Mouse (Mus musculus): ENCODE measurements around the gene Anks1b.

Anks1b gene

DNA sequence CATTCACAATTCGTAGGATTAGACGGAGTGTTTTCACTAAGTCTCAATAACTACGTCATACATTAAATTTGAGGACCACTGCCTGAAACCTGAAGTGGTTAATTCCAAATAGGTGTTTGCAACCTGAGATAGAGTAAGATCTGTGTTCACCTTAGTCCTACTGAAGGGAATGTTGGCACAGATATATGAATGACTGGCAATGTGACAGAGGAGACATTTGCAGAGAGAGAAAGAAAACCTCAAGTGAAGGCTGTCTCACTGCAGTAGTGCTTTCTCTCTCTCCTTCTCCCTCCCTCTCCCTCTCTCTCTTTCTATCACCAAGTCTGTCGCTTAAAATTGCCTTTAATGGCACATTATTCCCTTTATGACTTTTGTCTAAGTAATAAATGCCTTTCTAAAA lies 101.1 kb downstream of the Anks1b start:
- DNase-seq (ENCODE audit: low spot score in 2 of 2) = no peak

DNA sequence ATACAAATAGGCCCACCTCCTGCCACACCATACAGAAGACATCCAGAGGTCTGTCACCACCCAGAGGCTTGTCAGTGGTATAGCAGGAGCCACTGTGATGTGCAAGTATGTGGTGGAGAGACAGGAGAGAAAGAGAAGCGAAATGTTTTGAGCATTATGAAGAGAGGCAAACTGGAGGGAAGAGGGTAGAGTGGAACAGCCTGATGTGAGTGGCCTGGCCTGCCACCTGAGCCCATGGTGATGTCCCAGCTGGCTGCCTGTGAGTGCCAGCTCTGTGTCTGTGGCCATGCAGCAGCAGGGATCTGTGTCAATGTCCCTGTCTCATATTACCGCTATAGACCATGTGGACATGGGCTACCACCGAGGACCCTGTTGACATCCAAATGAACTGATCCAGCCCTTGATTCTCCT lies 102.1 kb downstream of the Anks1b start:
- no peak for DNase-seq (ENCODE audit: low spot score in 2 of 2)

DNA sequence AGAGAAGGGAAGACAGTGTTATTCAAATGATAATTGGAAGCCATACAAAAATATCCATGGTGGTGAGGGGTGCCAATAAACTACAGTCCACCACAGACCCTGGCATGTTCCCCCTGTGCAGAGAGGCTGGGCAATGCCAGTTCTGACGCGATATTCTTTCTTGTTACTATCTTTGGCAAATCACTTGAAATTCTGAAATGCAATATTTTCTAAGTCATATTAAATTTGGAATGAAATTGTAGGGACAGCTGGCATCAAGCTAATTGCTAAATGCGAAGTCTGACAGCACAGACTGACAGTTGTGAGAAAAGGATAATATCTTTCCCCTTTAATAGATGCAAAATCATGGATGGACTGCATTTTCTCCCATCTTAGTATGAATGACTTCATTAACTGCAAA lies 103.3 kb downstream of the Anks1b start:
- no peak for DNase-seq (ENCODE audit: low spot score in 2 of 2)

DNA sequence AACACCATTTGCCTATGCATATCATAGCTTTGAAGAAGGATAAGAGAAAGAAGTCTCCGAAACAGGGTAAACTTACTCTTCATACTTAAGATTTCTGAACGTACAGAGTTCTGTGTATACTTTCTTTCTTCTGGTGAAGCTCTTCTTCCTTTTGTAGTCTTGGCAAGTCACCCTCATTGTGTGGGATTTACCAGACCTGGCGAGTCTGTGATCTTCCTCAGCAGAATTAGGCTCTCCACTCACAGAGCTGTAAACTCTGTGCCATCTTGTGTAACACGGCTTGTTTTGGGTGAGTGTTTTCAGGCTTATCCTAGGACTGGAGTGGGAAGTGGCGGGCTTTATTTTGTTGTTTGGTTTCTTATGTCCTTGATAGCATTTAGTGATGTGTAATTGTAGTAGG lies 120.9 kb downstream of the Anks1b start:
- DNase-seq (ENCODE audit: low spot score in 2 of 2) = no peak

DNA sequence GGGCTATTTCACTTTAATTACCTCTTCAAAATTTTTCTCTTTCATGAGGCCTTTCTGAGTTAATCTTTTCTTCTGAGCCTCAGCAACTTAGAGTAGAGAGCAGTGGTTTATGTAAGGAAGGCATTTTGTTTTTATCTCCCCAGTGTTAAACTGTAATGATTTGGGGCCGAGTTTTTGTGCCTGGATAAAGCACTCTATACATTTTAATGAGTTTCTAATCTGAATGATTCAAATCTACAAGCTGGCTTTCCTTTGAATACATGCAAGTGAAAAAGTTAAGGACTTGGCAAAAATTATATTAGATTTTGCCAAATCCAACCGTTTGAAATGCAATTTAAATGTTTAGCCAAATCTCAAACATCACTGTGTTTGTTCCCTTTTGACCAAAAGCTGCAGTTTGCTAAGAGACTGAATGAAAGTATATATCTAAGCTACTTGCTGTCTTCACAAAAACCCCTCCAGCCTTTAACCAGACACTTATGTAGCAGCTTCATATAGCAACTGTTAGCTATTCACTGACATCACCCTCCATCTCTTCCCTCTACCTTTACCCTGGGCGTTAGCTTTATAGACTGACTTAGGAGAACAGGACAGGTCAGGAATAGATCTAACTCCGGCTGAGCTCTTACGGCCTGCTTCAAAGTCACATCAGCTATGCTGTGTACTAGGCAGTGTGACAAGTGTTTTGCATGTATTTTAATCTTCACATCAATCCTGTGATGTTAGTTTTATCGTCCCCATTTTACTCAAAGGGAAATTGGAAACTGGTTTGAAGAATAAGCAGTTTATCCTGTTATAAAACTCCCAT lies 122.5 kb downstream of the Anks1b start:
- DNase-seq (ENCODE audit: low spot score in 2 of 2) = no peak

DNA sequence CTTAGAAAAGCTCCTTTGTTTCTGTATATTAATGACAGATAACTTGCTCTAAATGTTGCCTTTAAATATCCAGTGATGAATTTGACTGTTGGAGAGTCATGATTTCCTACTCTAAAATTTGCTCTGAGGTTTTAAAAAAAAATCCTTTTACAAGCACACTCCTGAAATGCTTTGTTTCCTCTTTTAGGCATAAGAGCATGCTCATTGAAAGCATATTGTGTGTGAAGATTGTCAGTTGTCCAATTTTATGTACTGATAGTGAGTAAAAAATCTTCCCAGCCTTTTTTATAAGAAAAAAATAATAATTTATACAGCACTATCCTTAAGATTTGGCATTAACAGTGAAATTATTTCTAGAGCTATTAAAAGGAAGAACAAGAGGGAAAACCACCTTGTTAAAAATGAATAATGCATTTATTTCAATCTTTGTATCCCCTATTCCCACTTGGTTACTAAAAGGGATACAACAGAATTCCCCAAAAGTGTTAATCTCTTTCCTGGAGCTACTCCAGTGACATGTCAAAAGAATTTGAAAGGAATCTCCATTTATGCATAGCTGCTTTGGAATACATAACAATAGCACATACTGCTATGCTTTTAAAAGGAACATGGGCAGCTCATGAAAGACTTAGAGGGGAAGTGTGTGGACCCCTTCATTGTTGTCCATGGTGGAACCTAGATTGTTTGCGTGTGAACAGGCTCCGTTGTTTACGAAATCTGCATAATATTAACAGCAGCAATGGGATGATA lies 130.8 kb downstream of the Anks1b start:
- no peak for DNase-seq (ENCODE audit: low spot score in 2 of 2)

DNA sequence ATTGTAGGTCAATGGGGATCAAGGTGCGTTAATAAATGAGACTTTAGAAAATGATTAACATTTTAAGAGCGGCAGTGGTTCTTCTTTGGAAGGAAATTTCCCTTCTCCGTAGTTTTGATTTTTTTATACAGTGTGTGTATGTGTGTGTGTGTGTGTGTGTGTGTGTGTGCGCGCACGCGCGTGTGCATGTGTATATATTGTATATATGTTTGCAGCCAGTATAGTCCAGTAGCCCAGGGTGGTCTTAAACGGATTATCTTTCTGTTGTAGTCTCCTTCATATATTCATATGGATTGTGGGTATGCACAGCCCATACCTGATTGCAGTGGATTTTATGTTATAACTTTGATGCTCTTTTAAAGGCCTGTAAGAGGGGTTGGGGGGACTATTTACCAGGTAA lies 131.6 kb downstream of the Anks1b start:
- no peak for DNase-seq (ENCODE audit: low spot score in 2 of 2)

DNA sequence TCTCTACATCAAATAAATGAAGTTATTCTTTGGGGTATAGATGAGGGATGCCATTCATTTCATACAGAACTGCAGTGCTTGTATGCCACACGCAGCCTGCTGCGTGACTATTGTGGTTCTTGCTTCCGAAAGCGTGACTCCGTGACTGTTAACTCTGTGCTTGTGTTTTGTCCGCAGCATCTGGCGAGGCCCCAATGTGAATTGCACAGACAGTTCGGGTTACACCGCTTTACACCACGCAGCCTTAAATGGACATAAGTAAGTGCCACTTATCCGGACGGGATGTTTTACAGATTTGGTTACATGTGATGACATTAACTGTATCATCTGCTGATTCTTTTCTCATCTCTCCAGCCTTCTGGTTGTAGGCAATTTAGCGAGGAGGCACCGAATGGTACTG lies 159.7 kb downstream of the Anks1b start:
- no peak for DNase-seq (ENCODE audit: low spot score in 2 of 2)

DNA sequence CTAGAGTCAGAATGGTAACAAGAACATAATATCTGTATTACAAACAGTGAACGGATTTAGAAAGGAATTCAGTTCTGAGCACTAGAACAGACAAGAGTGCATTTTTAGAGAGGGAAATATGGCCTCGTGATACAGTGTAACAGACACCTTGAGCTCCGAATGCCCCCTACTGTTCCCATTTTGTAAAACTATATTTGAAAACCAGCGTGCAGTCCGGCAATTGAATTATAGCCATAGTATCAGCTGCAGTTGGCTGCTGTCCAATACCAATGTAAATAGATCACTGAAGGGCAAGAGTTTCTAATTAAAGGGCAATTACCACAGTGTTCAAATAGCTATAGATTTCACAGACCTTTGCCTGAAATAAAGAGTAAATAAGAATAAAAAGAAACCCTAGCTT lies 170.0 kb downstream of the Anks1b start:
- DNase-seq (ENCODE audit: low spot score in 2 of 2) = no peak

DNA sequence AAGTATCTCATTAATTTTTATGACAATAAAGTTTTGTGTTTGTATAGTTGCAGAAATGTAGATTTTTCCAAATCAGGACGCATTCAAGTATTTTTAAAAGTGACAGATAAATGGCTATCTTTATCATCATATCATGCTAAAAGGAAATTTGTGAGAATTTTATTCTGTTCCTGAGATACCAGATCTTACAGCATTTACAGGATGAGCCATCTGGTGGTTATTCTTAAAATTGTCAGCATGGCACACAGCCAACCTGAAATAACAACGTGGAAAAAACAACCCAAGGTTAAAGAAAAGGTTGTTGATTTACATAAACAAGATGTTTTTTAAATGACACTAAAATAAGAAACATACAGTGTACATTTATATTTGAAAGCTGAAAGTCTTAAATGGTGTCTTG lies 170.5 kb downstream of the Anks1b start:
- no peak for DNase-seq (ENCODE audit: low spot score in 2 of 2)

DNA sequence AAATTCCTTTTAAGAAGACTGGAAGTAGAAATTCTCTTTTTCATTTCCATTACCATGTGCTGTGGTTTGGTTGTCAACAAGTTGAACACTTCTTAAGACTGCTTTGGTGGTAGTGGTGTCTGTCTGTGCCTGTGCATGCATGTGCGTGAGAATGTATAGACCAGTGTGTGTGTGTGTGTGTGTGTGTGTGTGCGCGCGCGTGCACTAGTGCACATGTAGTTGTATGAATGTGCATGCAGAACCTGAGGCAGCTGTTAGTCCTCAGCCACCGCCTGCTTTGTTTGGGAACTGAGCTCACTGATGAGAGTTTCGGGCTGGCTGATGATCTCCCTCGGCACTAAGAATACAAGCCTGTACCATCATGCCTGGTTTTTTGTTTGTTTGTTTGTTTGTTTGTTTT lies 170.9 kb downstream of the Anks1b start:
- no peak for DNase-seq (ENCODE audit: low spot score in 2 of 2)

DNA sequence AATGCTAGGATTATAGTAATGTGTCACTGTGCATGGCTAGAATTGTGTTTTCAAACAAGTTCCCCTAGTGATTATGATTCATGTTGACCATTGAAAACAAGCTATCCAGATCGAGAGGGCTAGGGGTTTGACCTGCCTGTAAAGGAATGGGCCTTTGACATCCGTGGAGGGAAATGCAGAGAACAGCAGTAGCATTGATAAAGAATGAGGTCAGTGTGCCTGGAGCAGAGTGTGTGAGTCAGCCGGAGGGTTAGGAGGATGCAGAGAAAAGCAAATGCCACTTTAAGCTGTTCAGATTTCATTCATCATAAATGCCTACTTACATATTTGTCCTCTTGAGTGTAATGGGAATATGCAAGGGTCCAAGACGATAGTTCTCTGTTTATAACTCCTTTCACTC lies 195.3 kb downstream of the Anks1b start:
- DNase-seq (ENCODE audit: low spot score in 2 of 2) = no peak

DNA sequence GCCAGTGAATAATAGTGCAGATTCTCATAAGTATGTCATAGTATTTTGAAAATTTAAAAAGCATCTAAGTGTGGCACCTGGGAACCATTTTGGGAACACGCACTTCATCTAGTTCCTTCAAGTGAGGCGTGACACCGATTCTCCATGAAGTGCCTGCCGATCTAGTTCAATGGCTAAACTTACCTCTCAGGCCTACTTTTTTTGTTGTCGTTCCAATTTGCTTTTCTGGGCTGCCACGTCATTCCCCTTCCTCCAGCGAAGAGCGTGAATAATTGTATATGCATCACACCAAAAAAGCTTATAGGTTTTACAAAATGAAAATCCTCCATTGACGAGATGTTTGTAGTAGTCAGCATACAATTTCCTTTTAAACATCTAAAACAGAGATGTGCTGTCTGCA lies 204.6 kb downstream of the Anks1b start:
- DNase-seq (ENCODE audit: low spot score in 2 of 2) = peak in 1 of 2 experiments; percentile 24

DNA sequence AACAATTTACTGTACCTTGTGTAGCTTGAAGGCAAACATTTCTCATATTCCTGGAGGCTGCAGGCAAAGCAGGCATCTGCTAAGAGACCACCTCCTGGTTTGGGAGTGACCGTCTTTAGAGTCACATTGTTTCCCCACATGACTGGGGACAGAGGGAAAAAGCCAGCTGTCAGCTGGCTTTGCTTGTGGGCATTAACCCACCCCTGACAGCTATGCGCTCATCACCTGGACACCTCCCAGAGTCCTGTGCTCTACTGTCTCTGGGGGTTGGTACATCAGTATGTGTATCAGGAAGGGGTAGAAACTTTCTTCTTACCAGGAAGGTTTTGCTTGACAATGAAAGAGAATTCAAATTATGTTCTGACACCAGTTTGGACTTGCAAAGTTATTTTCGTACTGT lies 207.8 kb downstream of the Anks1b start:
- no peak for DNase-seq (ENCODE audit: low spot score in 2 of 2)

DNA sequence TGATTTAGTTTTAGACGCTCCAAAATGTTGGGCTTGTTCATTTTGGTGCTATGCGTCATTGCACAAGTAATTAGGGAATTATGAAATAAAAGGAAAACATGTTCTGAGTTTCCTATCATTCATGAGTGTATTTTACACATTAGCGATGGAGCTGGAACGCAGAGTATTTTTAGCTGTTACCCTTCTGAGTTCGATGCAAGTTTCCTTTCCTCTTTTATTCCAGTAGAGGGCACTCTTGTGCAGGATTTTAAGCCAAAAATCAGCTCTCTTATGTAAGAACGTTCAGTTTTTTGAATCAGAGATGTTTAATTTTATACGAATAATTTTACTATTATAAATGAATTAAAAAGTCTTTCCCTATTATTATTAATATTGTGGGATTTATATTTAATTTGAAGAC lies 208.3 kb downstream of the Anks1b start:
- DNase-seq (ENCODE audit: low spot score in 2 of 2) = no peak

DNA sequence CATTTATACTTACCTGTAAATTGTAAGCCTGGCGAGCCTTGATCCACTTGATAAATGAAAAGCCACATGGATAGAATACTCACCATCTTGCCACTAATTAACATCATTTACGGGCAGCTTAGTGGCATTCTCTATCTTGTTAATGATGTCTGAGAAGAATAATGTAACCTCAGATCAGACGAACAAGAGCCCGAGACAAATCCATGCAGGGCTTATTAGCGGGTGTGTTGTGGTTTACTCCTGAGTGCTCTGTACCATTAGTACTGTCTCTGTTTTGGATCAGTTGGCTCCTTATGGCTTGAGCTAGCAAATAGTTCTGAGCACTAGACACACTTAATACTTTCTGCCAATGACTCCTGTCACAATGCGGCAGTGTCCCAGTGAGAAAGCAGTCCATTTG lies 220.6 kb downstream of the Anks1b start:
- DNase-seq (ENCODE audit: low spot score in 2 of 2) = no peak

DNA sequence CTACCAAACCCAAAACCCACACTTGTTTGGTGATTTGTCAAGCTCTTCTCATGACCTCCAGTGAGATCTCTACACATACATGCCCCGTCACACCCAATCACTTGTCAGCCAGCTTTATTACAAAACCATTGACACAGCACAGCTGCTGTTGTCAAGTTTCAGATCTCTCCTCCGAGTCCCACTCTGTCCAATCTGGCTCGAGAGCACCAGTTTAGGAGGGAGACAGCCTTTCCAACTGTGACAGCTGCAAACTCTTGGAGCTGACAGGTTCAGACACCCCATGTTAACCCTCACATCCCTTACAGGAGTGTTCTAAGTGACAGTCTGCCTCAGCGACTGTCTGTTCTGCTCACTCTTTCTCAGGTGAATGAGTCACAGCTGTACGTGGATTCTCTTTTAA lies 239.4 kb downstream of the Anks1b start:
- DNase-seq (ENCODE audit: low spot score in 2 of 2) = no peak

DNA sequence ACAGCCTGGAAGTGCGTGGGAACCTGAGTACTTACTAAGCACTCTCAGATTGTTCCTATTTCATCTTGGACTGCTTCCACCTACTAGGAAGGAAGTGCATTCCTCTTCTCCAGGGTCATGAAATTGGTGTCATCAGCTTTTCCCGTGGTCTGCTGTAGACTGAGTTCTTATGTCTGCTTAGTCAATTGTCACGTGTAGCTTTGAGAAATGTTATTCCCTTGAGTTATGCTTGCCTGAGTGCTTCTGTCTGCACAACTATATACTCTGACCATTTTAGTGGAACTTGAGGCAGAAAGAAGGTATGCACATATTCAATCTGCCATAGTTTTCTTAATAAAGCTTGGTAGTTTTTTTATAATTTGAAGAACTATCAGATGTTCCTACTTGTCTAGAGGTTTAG lies 243.6 kb downstream of the Anks1b start:
- DNase-seq (ENCODE audit: low spot score in 2 of 2) = no peak

DNA sequence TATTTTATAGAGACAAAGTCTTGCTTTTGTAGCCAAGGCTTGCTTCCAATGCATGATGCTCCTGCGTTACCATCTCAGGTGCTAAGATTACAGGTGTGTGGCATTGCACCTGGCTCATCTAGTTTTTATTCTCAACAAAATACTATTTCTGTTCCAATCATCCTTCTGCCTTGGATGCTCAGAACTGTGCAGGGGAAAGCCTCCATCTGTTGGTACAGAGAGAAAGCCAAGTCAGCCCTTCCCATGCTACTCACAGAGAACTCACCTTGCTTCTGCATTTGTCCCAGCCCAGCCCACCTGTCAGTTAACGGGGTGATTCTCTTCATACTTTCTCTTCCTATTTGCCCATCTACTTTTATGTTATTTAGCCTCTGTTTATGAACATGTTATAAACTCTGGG lies 244.5 kb downstream of the Anks1b start:
- no peak for DNase-seq (ENCODE audit: low spot score in 2 of 2)

DNA sequence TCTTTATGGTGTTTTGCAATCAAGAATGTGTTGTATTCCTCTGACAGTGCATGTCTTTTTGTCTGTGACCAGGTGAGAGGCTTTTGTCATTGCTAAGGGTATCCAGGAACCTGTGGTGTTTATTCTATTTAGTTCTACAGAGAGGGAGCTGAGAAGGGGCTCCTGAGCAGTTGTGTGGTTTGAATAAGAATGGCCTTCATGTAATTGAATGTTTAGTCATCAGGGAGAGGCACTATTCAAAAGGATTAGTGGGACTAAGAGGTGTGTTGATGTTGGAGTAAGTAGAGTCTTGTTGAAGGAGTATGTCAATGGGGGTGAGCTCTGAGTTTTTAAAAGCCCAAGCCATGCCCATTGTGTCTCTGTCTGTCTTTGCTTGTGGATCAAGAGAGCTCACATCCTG lies 264.2 kb downstream of the Anks1b start:
- DNase-seq (ENCODE audit: low spot score in 2 of 2) = no peak

DNA sequence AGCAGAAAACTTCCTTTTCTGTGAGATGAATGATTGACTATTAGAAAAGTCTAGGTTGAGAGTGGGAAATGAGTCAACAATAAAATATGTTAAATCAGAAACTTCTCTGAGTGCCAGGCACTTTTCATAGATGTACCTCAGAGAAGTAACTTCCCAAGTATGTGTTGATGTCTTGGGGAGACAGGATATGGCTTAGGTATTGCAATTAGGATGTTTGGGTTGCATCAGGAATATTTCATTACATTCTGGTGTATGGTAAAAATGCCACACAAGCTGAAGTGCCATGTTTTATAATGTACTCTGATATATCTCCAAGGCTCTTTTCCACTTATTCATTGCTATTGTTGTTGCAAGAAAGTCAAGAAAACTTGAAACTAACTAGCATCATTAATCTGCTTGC lies 267.6 kb downstream of the Anks1b start:
- no peak for DNase-seq (ENCODE audit: low spot score in 2 of 2)

DNA sequence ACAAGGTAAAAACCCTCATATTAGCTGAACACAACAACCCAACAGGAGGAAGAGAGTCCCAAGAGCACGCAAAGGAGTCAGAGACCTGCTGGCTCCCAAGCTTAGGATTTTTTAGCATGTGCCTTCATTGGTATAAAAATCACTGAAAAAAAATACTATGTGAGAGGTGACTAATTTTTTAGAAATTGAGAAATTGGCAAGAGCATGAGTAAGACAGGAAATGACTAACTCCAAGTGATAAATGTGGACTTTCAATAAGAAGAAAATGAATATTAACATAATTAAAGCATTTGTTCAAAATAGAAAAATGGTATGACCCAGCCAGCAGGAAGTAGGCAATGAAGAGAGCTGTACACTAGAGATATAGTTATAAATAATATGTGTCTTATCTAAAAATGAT lies 271.1 kb downstream of the Anks1b start:
- no peak for DNase-seq (ENCODE audit: low spot score in 2 of 2)

DNA sequence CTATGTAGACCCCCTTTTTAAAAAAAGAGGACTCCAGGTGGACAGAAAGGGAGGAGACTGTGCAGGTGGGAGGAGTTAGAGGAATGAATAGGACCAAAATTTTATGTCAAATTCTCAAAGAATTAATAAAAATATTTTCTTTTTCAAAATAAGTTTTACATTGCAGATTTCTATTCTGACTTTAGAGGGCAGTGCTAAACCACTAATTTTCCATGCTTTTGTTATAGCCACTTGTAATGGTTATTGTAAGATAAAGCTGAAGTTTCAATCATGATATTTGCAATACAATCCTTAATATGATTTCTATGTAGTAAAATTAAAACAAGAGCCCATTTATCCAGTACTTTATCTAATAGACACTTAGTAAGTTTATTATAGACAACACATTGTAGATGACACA lies 278.2 kb downstream of the Anks1b start:
- no peak for DNase-seq (ENCODE audit: low spot score in 2 of 2)
